Mouse (Mus musculus): ENCODE results near the gene Cd200r2.

DNA sequence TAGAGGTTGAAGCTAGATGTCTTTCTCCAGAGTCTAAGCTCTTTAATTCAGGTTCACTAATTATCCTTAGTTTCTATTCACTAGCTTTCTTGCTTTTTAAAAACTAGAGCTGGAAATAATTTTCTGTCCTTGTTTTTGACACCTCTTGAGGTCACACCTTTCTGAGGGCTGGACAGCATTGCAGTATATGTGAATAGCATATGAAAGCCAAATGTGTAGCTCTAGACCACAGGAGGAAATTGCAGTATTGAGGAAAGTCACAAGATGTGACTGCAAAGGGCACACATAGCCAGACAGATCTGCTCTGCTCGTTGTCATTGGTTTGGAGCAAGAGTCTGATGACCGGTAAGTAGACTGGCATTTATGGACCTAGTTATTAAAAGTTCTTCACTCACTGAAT lies at the start of gene Cd200r2:
- TF ChIP-seq GATA1 (IDR thresholded peaks at IDR 0.05; ENCODE audit: borderline replicate concordance, low read length) (no peak), FLI1 (IDR thresholded peaks at IDR 0.05; ENCODE audit: low read length) (no peak)
